Mouse (Mus musculus) urinary bladder, adult 2 months (tissue): ENCODE results near the gene 4931429L15Rik. TPM values are rescaled to one million over a fixed set of nuclear protein-coding genes. Genes with fewer than 3 reads are reported as not detected.
"Not testable (repeated sequence)": the region's sequence is repeated elsewhere in the genome, so short reads cannot be mapped to it uniquely, and the experiment has no call there.

ENCODE experiments used
- DNase-seq: peaks from one replicate; pipeline ENCODE4 v3.0.0; 2022; ENCODE audit warnings: low spot score
- polyA plus RNA-seq: library from polyadenylated mRNA; depleted of rRNA; stranded (reverse); fragments of >200 nt; gene quantifications from 2 replicates; pipeline ENCODE4 v1.2.3, GENCODE M21; 2012; rRNA removed

The 4931429L15Rik gene
- polyA plus RNA-seq, result not detected in 2 replicates

- DNase-seq, result not testable (repeated sequence)
Measured at GRCm38 (mm10) chr9:46319886-46320285, at the start of gene 4931429L15Rik. TSS of gene 4931429L15Rik (minus strand) at chr9:46319986.

- no peak for DNase-seq
Measured at GRCm38 (mm10) chr9:46362459-46362858, 42.7 kb upstream of the 4931429L15Rik start.

- DNase-seq, result no peak
Measured at GRCm38 (mm10) chr9:46361461-46362111, 41.8 kb upstream of the 4931429L15Rik start.

GRCm38 (mm10) chr9:46353992-46354391 is 34.2 kb upstream of the 4931429L15Rik start:
- DNase-seq, result no peak

- no peak for DNase-seq
Measured at GRCm38 (mm10) chr9:46353330-46353724, 33.5 kb upstream of the 4931429L15Rik start.

- no peak for DNase-seq
Measured at GRCm38 (mm10) chr9:46352651-46353329, 33.0 kb upstream of the 4931429L15Rik start.

GRCm38 (mm10) chr9:46350451-46350981 is 30.7 kb upstream of the 4931429L15Rik start:
- no peak for DNase-seq

- DNase-seq, result no peak
Measured at GRCm38 (mm10) chr9:46345887-46346665, 26.3 kb upstream of the 4931429L15Rik start.

GRCm38 (mm10) chr9:46339051-46339652 is 19.4 kb upstream of the 4931429L15Rik start:
- DNase-seq, result peak; percentile 4

GRCm38 (mm10) chr9:46338384-46338783 is 18.6 kb upstream of the 4931429L15Rik start:
- DNase-seq, result no peak

- no peak for DNase-seq
Measured at GRCm38 (mm10) chr9:46337852-46338291, 18.1 kb upstream of the 4931429L15Rik start.

- DNase-seq, result no peak
Measured at GRCm38 (mm10) chr9:46337331-46337730, 17.5 kb upstream of the 4931429L15Rik start.

GRCm38 (mm10) chr9:46336294-46336693 is 16.5 kb upstream of the 4931429L15Rik start:
- DNase-seq, result peak; percentile 2

GRCm38 (mm10) chr9:46335461-46335995 is 15.7 kb upstream of the 4931429L15Rik start:
- peak; percentile 1 for DNase-seq

- DNase-seq, result no peak
Measured at GRCm38 (mm10) chr9:46334471-46335025, 14.8 kb upstream of the 4931429L15Rik start.

GRCm38 (mm10) chr9:46331301-46331700 is 11.5 kb upstream of the 4931429L15Rik start:
- no peak for DNase-seq

- no peak for DNase-seq
Measured at GRCm38 (mm10) chr9:46330586-46330895, 10.8 kb upstream of the 4931429L15Rik start.

GRCm38 (mm10) chr9:46329801-46330585 is 10.2 kb upstream of the 4931429L15Rik start:
- DNase-seq, result no peak

GRCm38 (mm10) chr9:46329250-46329648 is 9.5 kb upstream of the 4931429L15Rik start:
- no peak for DNase-seq

- DNase-seq, result no peak
Measured at GRCm38 (mm10) chr9:46328572-46329249, 8.9 kb upstream of the 4931429L15Rik start.
